In genomic region chr5:148071800-148072199, GRCm38 (mm10) we compare ENCODE assay signal across 10 mouse cellular contexts.
DNase-seq lines count a peak whose midpoint lies in the region; ATAC-seq and TF ChIP-seq lines count a peak whose summit lies in the region.
"Had no signal": no experiment of that assay in that cellular context is flagged by ENCODE, and none has a peak within 500 bp of the region (broad histone marks: within the 10 kb centered on the region; RNA-seq: fewer than 3 reads in every experiment).

No protein-coding gene starts in this region.

- no peak overlapping the region for H3K4me2 ChIP-seq in midbrain, embryonic 14.5 days (ENCODE audit: low read length)
- no peak overlapping the region for H3K4me2 ChIP-seq in midbrain, postnatal 0 days (ENCODE audit: low read depth, low read length, poor library complexity, severe bottlenecking)
- H3K4me2 ChIP-seq: heart, embryonic 15.5 days had no signal

- no peaks in the 10 kb centered on the region for H3K27me3 ChIP-seq in midbrain, embryonic 14.5 days (ENCODE audit: control insufficient read depth, insufficient read depth, low read length)
- no peaks in the 10 kb centered on the region for H3K27me3 ChIP-seq in midbrain, postnatal 0 days (ENCODE audit: insufficient read depth, low read length)
- no peaks in the 10 kb centered on the region for H3K27me3 ChIP-seq in embryonic facial prominence, embryonic 10.5 days (replicated peaks; ENCODE audit: low read depth, poor library complexity, severe bottlenecking)
- H3K27me3 ChIP-seq: heart, embryonic 15.5 days had no signal

- TF ChIP-seq CTCF in gastrocnemius, adult 2 months (IDR thresholded peaks at IDR 0.05), result no peak
- TF ChIP-seq CTCF in midbrain, postnatal 0 days (IDR thresholded peaks at IDR 0.05), result no peak

- no peak overlapping the region for H3K27ac ChIP-seq in gastrocnemius, adult 2 months
- H3K27ac ChIP-seq in midbrain, embryonic 14.5 days (replicated peaks; ENCODE audit: low read depth, low read length), result no peak overlapping the region
- H3K27ac ChIP-seq in midbrain, postnatal 0 days (ENCODE audit: low read depth, low read length), result no peak overlapping the region
- no peak overlapping the region for H3K27ac ChIP-seq in embryonic facial prominence, embryonic 10.5 days (replicated peaks)
- H3K27ac ChIP-seq: heart, embryonic 15.5 days; macrophage had no signal

- peak; percentile 29 for DNase-seq in gastrocnemius, adult 2 months
- no peak for DNase-seq in gastrocnemius, postnatal 25 days
- peak; percentile 51 for DNase-seq in midbrain, embryonic 14.5 days
- DNase-seq in midbrain, postnatal 0 days (ENCODE audit: low spot score), result no peak
- peak; percentile 76 for DNase-seq in embryonic facial prominence, embryonic 10.5 days (ENCODE audit: low spot score)
- DNase-seq in retina, embryonic 14.5 days (ENCODE audit: low spot score), result peak; percentile 79
- no peak for DNase-seq in MN1 (ENCODE audit: low spot score)

- H3K36me3 ChIP-seq in midbrain, embryonic 14.5 days (ENCODE audit: control insufficient read depth, insufficient read depth, low read length), result no peaks in the 10 kb centered on the region
- H3K36me3 ChIP-seq in midbrain, postnatal 0 days (ENCODE audit: insufficient read depth, low read length), result no peaks in the 10 kb centered on the region
- H3K36me3 ChIP-seq in embryonic facial prominence, embryonic 10.5 days (replicated peaks), result no peaks in the 10 kb centered on the region
- H3K36me3 ChIP-seq: heart, embryonic 15.5 days had no signal

- intact Hi-C loops in gastrocnemius, adult 2 months (cut with DNase I), result no loop called here

- no peak for ATAC-seq in midbrain, embryonic 14.5 days (ENCODE audit: low FRiP score, low TSS enrichment)
- ATAC-seq in midbrain, postnatal 0 days (ENCODE audit: low FRiP score), result no peak
- no peak for ATAC-seq in cerebellum, adult (ENCODE audit: insufficient number of reproducible peaks, low FRiP score, low TSS enrichment)

- no peaks in the 10 kb centered on the region for H3K4me1 ChIP-seq in midbrain, embryonic 14.5 days (ENCODE audit: control insufficient read depth, insufficient read depth, low read length)
- peaks cover 7% of the 10 kb centered on the region; the same call in 1 of the 2 replicates for H3K4me1 ChIP-seq in midbrain, postnatal 0 days (ENCODE audit: insufficient read depth, low read length)
- no peaks in the 10 kb centered on the region for H3K4me1 ChIP-seq in embryonic facial prominence, embryonic 10.5 days
- H3K4me1 ChIP-seq: heart, embryonic 15.5 days had no signal

- no peak overlapping the region for H3K4me3 ChIP-seq in gastrocnemius, adult 2 months
- H3K4me3 ChIP-seq in midbrain, embryonic 14.5 days (replicated peaks; ENCODE audit: low read depth, low read length), result no peak overlapping the region
- H3K4me3 ChIP-seq in midbrain, postnatal 0 days (ENCODE audit: low read depth, low read length), result no peak overlapping the region
- H3K4me3 ChIP-seq in embryonic facial prominence, embryonic 10.5 days, result no peak overlapping the region
- H3K4me3 ChIP-seq: heart, embryonic 15.5 days had no signal

- 10% methylated on average over 9 of the region's 9 CpGs for WGBS in midbrain, embryonic 14.5 days
- WGBS in midbrain, postnatal 0 days, result 11% methylated on average over 9 of the region's 9 CpGs
- WGBS in embryonic facial prominence, embryonic 10.5 days, result 7% methylated on average over 9 of the region's 9 CpGs

- H3K9me3 ChIP-seq in midbrain, embryonic 14.5 days (ENCODE audit: control insufficient read depth, low read length), result no peaks in the 10 kb centered on the region; the same call in 1 of the 2 replicates
- no peaks in the 10 kb centered on the region for H3K9me3 ChIP-seq in midbrain, postnatal 0 days (ENCODE audit: low read length)
- peaks cover 3% of the 10 kb centered on the region; the same call in 1 of the 2 replicates for H3K9me3 ChIP-seq in embryonic facial prominence, embryonic 10.5 days
- H3K9me3 ChIP-seq: heart, embryonic 15.5 days had no signal

- H3K9ac ChIP-seq in midbrain, embryonic 14.5 days (replicated peaks; ENCODE audit: low read length), result no peak overlapping the region
- H3K9ac ChIP-seq in midbrain, postnatal 0 days (replicated peaks; ENCODE audit: low read length, poor library complexity, severe bottlenecking), result no peak overlapping the region
- H3K9ac ChIP-seq: heart, embryonic 15.5 days had no signal

Comparison
In these comparisons a context has a peak if more than half of its experiments do, and no peak if none do; other contexts are left out.
1. DNase-seq: peak in gastrocnemius, adult 2 months (single experiment), midbrain, embryonic 14.5 days (single experiment), embryonic facial prominence, embryonic 10.5 days (single experiment) and retina, embryonic 14.5 days (single experiment); none in gastrocnemius, postnatal 25 days (single experiment), midbrain, postnatal 0 days (single experiment) and MN1 (single experiment).